Mouse (Mus musculus) MEL (cell line): ENCODE data around the gene Olfr284. TPM values are rescaled to one million over a fixed set of nuclear protein-coding genes. Genes with fewer than 3 reads are reported as not detected.

ENCODE experiments used
- DNase-seq: peaks from one replicate; pipeline ENCODE4 v3.0.0; 2011; ENCODE audit warnings: low read depth, low spot score
- H3K27ac ChIP-seq: 2 replicates; pipeline ENCODE4 v1.5.1; 2012; ENCODE audit warnings: low read depth, mild to moderate bottlenecking, control low read depth, low read length, moderate library complexity; ENCODE audit not compliant: control insufficient read depth
- H3K27me3 ChIP-seq, 2 experiments: fragments of 150-350 bp in 1 of 2; sonication (generic) in 1 of 2; 2 replicates each; pipeline ENCODE4 v1.6.1; 2012; ENCODE audit warnings: low read length in 2 of 2, mild to moderate bottlenecking in 2 of 2, improper control_type of control experiment in 1 of 2, moderate library complexity in 1 of 2; ENCODE audit not compliant: insufficient read depth in 2 of 2, control insufficient read depth in 1 of 2
- H3K36me3 ChIP-seq, 2 experiments: 2 replicates each; pipeline ENCODE4 v1.6.1; 2012 to 2014; ENCODE audit warnings: low read length in 2 of 2, improper control_type of control experiment in 1 of 2, inconsistent platforms in 1 of 2, mild to moderate bottlenecking in 1 of 2; ENCODE audit not compliant: insufficient read depth in 2 of 2, control insufficient read depth in 1 of 2
- H3K4me1 ChIP-seq, 2 experiments: fragments of 150-350 bp in 1 of 2; sonication (generic) in 1 of 2; 2 replicates each; pipeline ENCODE4 v1.6.1; 2012; ENCODE audit warnings: low read length in 2 of 2, improper control_type of control experiment in 1 of 2, mild to moderate bottlenecking in 1 of 2; ENCODE audit not compliant: insufficient read depth in 2 of 2, control insufficient read depth in 1 of 2
- H3K4me3 ChIP-seq, 2 experiments: fragments of 150-350 bp in 1 of 2; sonication (generic) in 1 of 2; 2 replicates each; pipeline ENCODE4 v1.5.1; 2012; ENCODE audit warnings: low read depth in 2 of 2, low read length in 2 of 2, mild to moderate bottlenecking in 2 of 2, moderate library complexity in 2 of 2, control low read depth in 1 of 2, improper control_type of control experiment in 1 of 2; ENCODE audit not compliant: control insufficient read depth in 1 of 2, insufficient read depth in 1 of 2
- H3K79me2 ChIP-seq: 2 replicates; pipeline ENCODE4 v1.6.1; 2012; ENCODE audit warnings: mild to moderate bottlenecking, low read length, moderate library complexity; ENCODE audit not compliant: control insufficient read depth, poor library complexity, insufficient read depth
- H3K9ac ChIP-seq: 2 replicates; pipeline ENCODE4 v1.6.1; 2012; ENCODE audit warnings: low read depth, mild to moderate bottlenecking, control low read depth, low read length, moderate library complexity; ENCODE audit not compliant: control insufficient read depth, poor library complexity, severe bottlenecking
- H3K9me3 ChIP-seq: fragments of 150-350 bp; sonication (generic); replicated peaks from 2 replicates; pipeline ENCODE4 v1.6.1; 2012; ENCODE audit warnings: mild to moderate bottlenecking, low read length, improper control_type of control experiment, moderate library complexity; ENCODE audit not compliant: insufficient read depth
- BHLHE40 ChIP-seq: IDR thresholded peaks from 2 replicates; pipeline ENCODE4 v1.6.1; 2012; ENCODE audit warnings: low read depth, mild to moderate bottlenecking, inconsistent platforms, low read length, improper control_type of control experiment, borderline replicate concordance
- CHD1 ChIP-seq: IDR thresholded peaks from 2 replicates; pipeline ENCODE4 v1.6.1; 2012; ENCODE audit warnings: low read depth, mild to moderate bottlenecking, inconsistent platforms, low read length, improper control_type of control experiment
- CHD2 ChIP-seq: IDR thresholded peaks from 2 replicates; pipeline ENCODE4 v1.6.1; 2011; ENCODE audit warnings: low read length, improper control_type of control experiment
- CTCF ChIP-seq, 3 experiments: IDR thresholded peaks in 2 of 3; conservative IDR thresholded peaks in 1 of 3; 2 replicates each; pipeline ENCODE4 v1.5.1; 2011 to 2012; ENCODE audit warnings: low read length in 3 of 3, low read depth in 2 of 3, mild to moderate bottlenecking in 2 of 3, improper control_type of control experiment in 1 of 3, inconsistent platforms in 1 of 3, mixed read lengths in 1 of 3, moderate library complexity in 1 of 3; ENCODE audit not compliant: control insufficient read depth in 1 of 3, insufficient read depth in 1 of 3, poor library complexity in 1 of 3, severe bottlenecking in 1 of 3
- GABPA ChIP-seq: IDR thresholded peaks from 2 replicates; pipeline ENCODE4 v1.6.1; 2012; ENCODE audit warnings: low read depth, mild to moderate bottlenecking, inconsistent platforms, low read length, improper control_type of control experiment, moderate library complexity
- KAT2A ChIP-seq: conservative IDR thresholded peaks from 2 replicates; pipeline ENCODE4 v1.6.1; 2012; ENCODE audit warnings: low read depth, low read length, improper control_type of control experiment, inconsistent platforms
- MAX ChIP-seq: IDR thresholded peaks from 2 replicates; pipeline ENCODE4 v1.6.1; 2011; ENCODE audit warnings: low read length, improper control_type of control experiment
- MXI1 ChIP-seq: IDR thresholded peaks from 2 replicates; pipeline ENCODE4 v1.6.1; 2011; ENCODE audit warnings: mild to moderate bottlenecking, low read depth, low read length, improper control_type of control experiment
- MYB ChIP-seq: IDR thresholded peaks from 2 replicates; pipeline ENCODE4 v1.6.1; 2011; ENCODE audit warnings: mild to moderate bottlenecking, low read depth, low read length, improper control_type of control experiment
- POLR2AphosphoS5 ChIP-seq: IDR thresholded peaks from 2 replicates; pipeline ENCODE4 v1.6.1; 2012; ENCODE audit warnings: low read depth, borderline replicate concordance, mild to moderate bottlenecking, inconsistent platforms, low read length, moderate library complexity, mixed read lengths
- RCOR1 ChIP-seq: IDR thresholded peaks from 2 replicates; pipeline ENCODE4 v1.6.1; 2012; ENCODE audit warnings: low read depth, mild to moderate bottlenecking, inconsistent platforms, low read length, improper control_type of control experiment
- TAL1 ChIP-seq: IDR thresholded peaks from 2 replicates; pipeline ENCODE4 v1.6.1; 2012; ENCODE audit warnings: mild to moderate bottlenecking, inconsistent platforms, low read length, moderate library complexity, mixed read lengths
- TCF12 ChIP-seq: IDR thresholded peaks from 2 replicates; pipeline ENCODE4 v1.6.1; 2014; ENCODE audit warnings: low read depth, mild to moderate bottlenecking, inconsistent platforms, low read length, improper control_type of control experiment, moderate library complexity
- UBTF ChIP-seq: IDR thresholded peaks from 2 replicates; pipeline ENCODE4 v1.6.1; 2012; ENCODE audit warnings: low read depth, mild to moderate bottlenecking, inconsistent platforms, low read length, improper control_type of control experiment, moderate library complexity, borderline replicate concordance; ENCODE audit not compliant: insufficient read depth
- USF1 ChIP-seq: IDR thresholded peaks from 2 replicates; pipeline ENCODE4 v1.6.1; 2014; ENCODE audit warnings: low read depth, mild to moderate bottlenecking, inconsistent platforms, low read length, improper control_type of control experiment, moderate library complexity
- ZKSCAN1 ChIP-seq: IDR thresholded peaks from 2 replicates; pipeline ENCODE4 v1.6.1; 2012; ENCODE audit warnings: low read depth, mild to moderate bottlenecking, inconsistent platforms, low read length, improper control_type of control experiment, moderate library complexity
- ZMIZ1 ChIP-seq: IDR thresholded peaks from 2 replicates; pipeline ENCODE4 v1.6.1; 2012; ENCODE audit warnings: low read depth, mild to moderate bottlenecking, inconsistent platforms, low read length, improper control_type of control experiment, moderate library complexity
- ZNF384 ChIP-seq: IDR thresholded peaks from 2 replicates; pipeline ENCODE4 v1.6.1; 2012; ENCODE audit warnings: low read depth, mild to moderate bottlenecking, inconsistent platforms, low read length, improper control_type of control experiment
- polyA plus RNA-seq, 2 experiments: library from polyadenylated mRNA; stranded (reverse) in 1 of 2; unstranded in 1 of 2; fragments of >175 nt in 1 of 2; fragments of >200 nt in 1 of 2; gene quantifications; 2 replicates each; pipeline versions ENCODE4 v1.2.1 to v1.2.4; 2012; ENCODE audit warnings: low replicate concordance in 2 of 2, low read depth in 1 of 2; ENCODE audit not compliant: insufficient read length in 2 of 2, insufficient read depth in 1 of 2, missing spikeins in 1 of 2
- total RNA-seq: library from RNA; depleted of rRNA; stranded (reverse); fragments of 300-350 nt; gene quantifications from 2 replicates; pipeline ENCODE4 v1.2.3, GENCODE M21; 2012

Gene Olfr284
- total and polyA plus RNA-seq, 3 experiments = not detected

DNA sequence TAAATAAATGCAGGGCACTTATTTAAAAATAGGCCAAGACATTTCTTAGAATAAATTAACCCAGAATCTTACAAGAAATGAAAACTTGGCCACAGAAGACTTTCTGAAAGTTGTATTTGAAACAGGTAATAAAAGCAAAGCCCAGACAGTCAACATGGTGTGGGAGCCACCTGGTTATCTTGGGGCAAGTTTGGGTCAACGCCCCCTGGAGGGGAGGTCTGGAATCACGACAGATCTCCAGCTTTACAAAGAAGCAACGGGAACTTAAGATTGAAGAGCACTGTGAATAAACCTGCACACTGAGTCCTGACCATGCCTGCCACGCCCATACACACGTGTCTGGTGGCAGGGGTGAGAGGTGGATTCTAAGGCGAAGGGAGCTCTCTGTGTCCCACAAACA lies 25.1 kb downstream of the Olfr284 start:
- H3K27ac ChIP-seq = no peak overlapping the region
- peaks cover 0 to 2% of the 10 kb centered on the region in 2 experiments; a peak in 2 of 4 replicates for H3K27me3 ChIP-seq
- H3K4me3 ChIP-seq = no peak overlapping the region
- H3K9ac ChIP-seq = no peak overlapping the region
- TF ChIP-seq UBTF (no peak), CTCF (IDR thresholded peaks at IDR 0.05 in 2 of 3, conservative IDR thresholded peaks at IDR 0.05 in 1 of 3; ENCODE audit: control insufficient read depth in 1 of 3, insufficient read depth in 1 of 3, low read depth in 2 of 3, low read length in 3 of 3, poor library complexity in 1 of 3, severe bottlenecking in 1 of 3) (peak; percentile 61 to 64 (median 62)), KAT2A (no peak), MAX (no peak), USF1 (no peak), ZMIZ1 (no peak), BHLHE40 (no peak)
- DNase-seq = peak; percentile 52
- no peaks in the 10 kb centered on the region for H3K9me3 ChIP-seq
- peaks cover 0 to 4% of the 10 kb centered on the region in 2 experiments; a peak in 2 of 4 replicates for H3K4me1 ChIP-seq
- H3K36me3 ChIP-seq = no peaks in the 10 kb centered on the region
- no peaks in the 10 kb centered on the region for H3K79me2 ChIP-seq

DNA sequence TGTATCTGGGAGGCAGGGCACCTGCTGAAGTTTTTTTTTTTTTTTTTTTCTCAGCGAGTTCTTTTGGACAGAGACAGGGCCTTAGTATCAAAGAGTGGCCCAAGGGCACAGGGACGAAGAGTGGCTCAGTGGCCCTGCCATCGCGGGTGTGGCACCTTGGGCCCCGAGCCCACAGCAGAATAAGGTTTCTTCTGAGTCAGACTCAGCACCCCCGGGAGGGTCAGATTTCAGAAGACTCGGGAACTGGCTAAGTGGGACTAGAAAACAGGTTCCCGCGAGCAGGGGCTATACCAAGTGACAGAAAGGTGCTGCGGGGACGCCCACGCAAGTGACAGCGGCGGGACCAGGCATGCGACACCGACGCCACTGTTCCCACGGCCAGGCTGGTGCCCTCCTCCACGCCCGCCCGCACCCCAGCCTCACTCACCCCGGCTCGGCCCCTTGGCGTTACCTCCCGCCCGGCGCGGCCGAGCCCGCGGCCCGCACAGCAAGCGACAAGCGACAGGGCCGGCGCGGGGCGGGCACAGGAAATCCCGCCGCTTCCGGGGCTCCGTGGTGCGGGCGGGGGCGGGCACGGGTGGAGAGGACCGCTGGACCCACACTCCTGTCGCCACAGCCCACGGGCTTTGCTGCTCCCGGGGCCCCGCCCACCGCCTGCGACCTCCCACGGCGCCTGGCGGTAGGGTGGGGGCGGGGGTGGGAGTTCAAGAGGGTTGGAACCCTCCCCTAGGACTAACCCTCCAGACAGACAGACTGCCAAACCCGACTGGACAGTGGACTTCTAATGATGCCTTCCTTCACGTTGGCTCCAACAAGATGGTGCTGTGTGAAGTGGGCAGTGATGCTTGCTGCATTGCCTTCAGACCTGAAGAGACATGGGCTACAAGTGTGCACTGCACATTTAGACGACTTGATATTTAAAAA lies 44.9 kb downstream of the Olfr284 start, which contains the start of gene Zfp641:
Zfp641 (minus strand) TSS at position 534 of the 924 bp plus-strand sequence.
- Histone ChIP-seq H3K27ac (no peak within 1 kb of the TSS), H3K36me3 (no peaks in the 10 kb centered on the region), H3K9me3 (no peaks in the 10 kb centered on the region), H3K4me3 (no peak within 1 kb of the TSS)
- no peak for DNase-seq
- TF ChIP-seq CHD1 (no peak), ZNF384 (no peak), MXI1 (no peak), ZKSCAN1 (no peak), TAL1 (no peak), POLR2AphosphoS5 (no peak), CHD2 (no peak), RCOR1 (no peak), CTCF (IDR thresholded peaks at IDR 0.05 in 2 of 3, conservative IDR thresholded peaks at IDR 0.05 in 1 of 3; ENCODE audit: control insufficient read depth in 1 of 3, insufficient read depth in 1 of 3, low read depth in 2 of 3, low read length in 3 of 3, poor library complexity in 1 of 3, severe bottlenecking in 1 of 3) (no peak), TCF12 (no peak), UBTF (no peak), MAX (no peak), MYB (no peak), GABPA (no peak)
- TF ChIP-seq, all 39 proteins: peak for 0
- Histone ChIP-seq H3K79me2 (no peaks in the 10 kb centered on the region), H3K9ac (no peak within 1 kb of the TSS), H3K27me3 (no peaks in the 10 kb centered on the region), H3K4me1 (no peaks in the 10 kb centered on the region)
